Mouse (Mus musculus) embryonic stem cell, embryonic (primary cell): ENCODE results near the gene Ada.
"Not testable (repeated sequence)": the region's sequence is repeated elsewhere in the genome, so short reads cannot be mapped to it uniquely, and the experiment has no call there.

Source experiments
- CTCF ChIA-PET, 4 experiments: fragments of 300-600 bp in 2 of 4; fragments of 350-600 bp in 2 of 4; sonication (Branson Sonifier 250); formaldehyde crosslinking; loops; one replicate each; lab custom pipeline; 2022; ENCODE audit warnings: inconsistent platforms in 2 of 4; lab: Charles Lee
- POLR2A ChIA-PET, 4 experiments: fragments of 300-600 bp in 2 of 4; fragments of 350-600 bp in 2 of 4; sonication (Branson Sonifier 250); formaldehyde crosslinking; loops; one replicate each; lab custom pipeline; 2022; ENCODE audit warnings: antibody characterized with exemption in 4 of 4, inconsistent platforms in 1 of 4; lab: Charles Lee

Gene Ada

DNA sequence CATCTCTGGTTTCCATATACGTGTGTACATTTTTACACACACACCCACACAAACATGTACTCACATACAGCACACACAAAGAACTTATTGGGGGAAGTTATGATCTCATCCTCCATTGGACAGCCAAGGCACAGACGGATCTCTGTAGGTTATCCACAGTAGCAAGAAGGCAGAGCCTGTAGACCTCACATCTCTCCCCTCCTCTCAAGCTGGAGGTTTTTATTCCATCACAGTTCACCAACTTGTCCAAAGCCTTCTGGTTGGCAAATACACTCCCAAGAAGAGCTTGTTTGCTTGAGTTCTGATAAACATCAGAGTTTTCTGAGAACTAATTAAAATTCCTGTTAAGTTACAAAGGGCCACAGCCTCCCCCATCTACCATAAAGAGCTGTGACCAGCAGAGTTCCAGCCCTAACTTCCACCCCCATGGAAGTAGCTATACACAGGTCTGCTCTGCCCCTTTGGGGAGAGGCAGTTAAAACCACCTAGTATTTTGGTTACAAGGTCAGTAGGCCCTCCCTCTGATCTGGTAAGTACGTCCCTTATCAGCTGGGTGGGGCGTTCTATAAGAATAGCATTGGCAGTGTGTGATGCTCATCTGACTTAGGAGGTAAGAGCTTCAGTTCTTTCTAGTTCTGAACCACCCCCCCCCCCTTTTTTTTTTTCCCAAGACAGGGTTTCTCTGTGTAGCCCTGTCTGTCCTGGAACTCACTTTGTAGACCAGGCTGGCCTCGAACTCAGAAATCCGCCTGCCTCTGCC is 58.0 kb downstream of the Ada start:
- CTCF ChIA-PET = interaction anchor here in 3 of 4 experiments (0.6 to 1.0 kb wide), 3 partner anchors 24 to 163 kb away, joined by 3 to 5 read pairs (median 3); no protein-coding TSS in a partner anchor
- POLR2A ChIA-PET = interaction anchor here in 2 of 4 experiments (0.7 to 2.3 kb wide), 4 partner anchors 11 to 82 kb away, joined by 3 to 4 read pairs (median 3); no protein-coding TSS in a partner anchor

DNA sequence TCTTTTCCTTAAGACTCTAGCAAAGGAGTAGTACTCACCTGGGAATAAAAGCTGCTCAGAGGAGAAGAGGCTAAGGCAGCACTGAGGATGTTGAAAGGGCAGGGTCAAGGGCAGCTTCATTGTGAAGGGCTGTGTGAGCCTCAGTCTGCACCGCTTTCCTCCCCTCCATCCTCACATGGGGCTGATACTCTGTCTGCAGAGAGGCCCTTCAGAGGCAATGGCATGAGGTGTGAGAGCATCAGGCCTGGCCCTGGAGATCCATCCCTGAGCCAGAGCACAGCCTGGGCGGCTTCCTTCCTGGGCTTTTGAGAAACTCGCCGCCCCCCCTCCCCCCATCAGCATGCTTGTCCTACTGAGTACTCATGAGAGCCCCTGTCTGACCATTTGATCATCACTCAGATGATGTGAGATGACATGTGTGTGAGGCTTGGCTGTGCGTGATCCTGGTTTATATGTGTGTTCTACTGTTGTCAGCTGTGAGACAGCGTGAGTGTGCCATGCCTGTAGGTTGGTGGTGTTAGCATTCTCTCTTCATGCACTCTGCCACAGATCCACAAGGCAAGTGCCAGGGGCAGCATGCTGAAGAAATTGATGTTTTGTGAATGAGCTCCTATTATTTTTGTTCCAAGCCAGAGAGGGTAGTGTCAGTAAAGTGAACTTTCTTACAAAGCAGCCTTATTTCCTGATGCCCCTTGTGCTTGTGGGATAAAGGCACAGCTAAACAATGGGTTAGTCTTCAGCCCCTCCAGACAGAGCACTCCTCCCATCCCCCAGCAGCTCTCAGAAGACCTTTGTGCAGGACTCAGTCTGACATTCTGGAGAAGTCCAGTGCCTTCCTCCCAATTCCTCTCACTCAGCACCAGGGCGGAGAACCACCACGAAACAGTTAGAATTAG is 59.4 kb downstream of the Ada start:
- POLR2A ChIA-PET = interaction anchor here in 2 of 4 experiments (1.0 to 2.3 kb wide), 4 partner anchors 9 to 156 kb away, joined by 3 to 4 read pairs (median 4); partner anchors contain the start of gene Pkig (in 1 of the 2)
- CTCF ChIA-PET = interaction anchor here in 3 of 4 experiments (0.5 to 1.3 kb wide), 4 partner anchors 97 to 156 kb away, joined by 3 to 4 read pairs (median 3); no protein-coding TSS in a partner anchor

DNA sequence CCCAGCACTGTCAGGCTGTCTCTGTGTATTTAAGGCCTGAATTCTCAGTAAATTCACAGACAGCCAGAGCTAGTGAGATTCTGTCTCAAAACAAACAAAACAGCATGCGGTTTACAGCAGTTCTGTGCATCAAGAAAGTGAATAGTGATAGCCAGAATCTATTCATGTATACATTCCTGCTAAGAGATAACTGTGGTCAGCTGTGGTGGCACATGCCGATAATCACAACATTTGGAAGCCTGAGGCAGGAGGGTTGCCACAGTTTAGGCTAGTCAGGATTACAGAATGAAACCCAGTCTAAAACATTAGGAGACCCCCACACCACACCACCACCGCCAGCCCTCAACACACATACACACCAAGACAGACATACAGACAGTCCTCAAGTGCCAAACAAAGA is 60.3 kb downstream of the Ada start:
- ChIA-PET POLR2A (interaction anchor here in 2 of 4 experiments (0.5 to 1.2 kb wide), 4 partner anchors 10 to 155 kb away, joined by 3 to 4 read pairs (median 4); partner anchors contain the start of gene Pkig (in 1 of the 2)), CTCF (interaction anchor here in 1 of 4 experiments (1.3 kb wide), 1 partner anchor 155 kb away, joined by 4 read pairs; no protein-coding TSS in a partner anchor)

DNA sequence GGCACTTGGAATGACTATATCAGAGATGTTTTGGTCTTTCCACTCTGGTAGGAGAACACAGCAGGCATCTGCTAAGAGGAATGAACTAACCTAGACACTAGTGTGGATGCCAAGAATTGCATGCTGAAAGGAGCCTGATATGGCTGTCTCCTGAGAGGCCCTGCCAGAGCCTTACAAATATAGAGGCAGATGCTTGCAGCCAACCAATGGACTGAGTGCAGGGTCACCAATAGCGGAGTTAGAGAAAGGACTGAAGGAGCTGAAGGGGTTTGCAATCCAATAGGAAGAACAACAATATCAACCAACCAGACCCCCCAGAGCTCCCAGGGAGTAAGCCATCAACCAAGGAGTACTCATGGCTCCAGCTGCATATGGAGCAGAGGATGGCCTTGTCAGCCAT is 61.7 kb downstream of the Ada start:
- POLR2A ChIA-PET = interaction anchor here in 2 of 4 experiments (0.5 to 0.8 kb wide), 3 partner anchors 60 to 766 kb away, joined by 3 to 5 read pairs (median 3); no protein-coding TSS in a partner anchor
- CTCF ChIA-PET = not testable (repeated sequence)

DNA sequence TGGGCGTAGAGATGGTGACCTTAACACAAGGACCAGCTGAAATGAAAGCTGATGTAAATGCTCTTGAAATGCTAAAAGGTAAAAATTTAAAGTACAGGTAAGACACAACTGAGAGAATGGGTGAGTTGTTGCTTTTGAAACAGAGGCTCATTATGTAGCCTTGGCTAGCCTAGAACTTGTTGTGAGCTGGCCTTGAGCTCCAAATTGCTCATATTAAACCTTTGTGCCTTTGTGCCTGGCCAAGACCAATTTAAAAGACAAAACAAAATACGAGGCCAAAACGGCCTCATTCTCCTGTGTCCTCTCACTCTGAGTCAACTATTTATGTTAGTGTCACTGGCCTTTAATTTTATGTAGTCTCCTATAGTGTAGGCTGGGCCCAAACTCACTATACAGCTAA is 63.2 kb downstream of the Ada start:
- CTCF ChIA-PET = interaction anchor here in 1 of 4 experiments (0.6 kb wide), 2 partner anchors 151 to 265 kb away, joined by 3 to 4 read pairs; no protein-coding TSS in a partner anchor

DNA sequence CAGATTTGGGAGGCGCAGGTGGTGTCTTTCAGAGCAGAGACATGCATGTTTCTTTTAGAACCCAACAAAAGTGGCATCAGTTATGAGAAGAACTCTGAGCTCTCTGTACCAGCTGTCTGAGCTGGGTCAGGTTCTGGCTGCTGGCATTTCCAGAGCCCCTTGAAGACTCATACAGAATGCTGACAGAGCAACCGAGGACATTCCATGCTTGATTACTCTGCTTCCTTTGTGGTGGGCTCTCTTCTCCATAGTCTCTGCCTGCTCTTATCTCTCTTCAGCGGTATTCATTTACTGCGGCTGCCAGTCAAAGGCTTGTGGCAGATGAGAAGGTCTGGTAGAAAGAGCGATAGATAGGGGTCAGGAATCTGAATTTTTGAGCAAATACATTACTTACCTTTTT is 63.8 kb downstream of the Ada start:
- CTCF ChIA-PET = no interaction called here
- POLR2A ChIA-PET = interaction anchor here in 2 of 4 experiments (1.1 to 2.1 kb wide), 6 partner anchors 10 to 42 kb away, joined by 4 to 13 read pairs (median 6); partner anchors contain the start of gene Serinc3 (in 1 of the 2)

More for the DNA sequence above, 63.2 kb downstream of the Ada start:
- POLR2A ChIA-PET = interaction anchor here in 2 of 4 experiments (0.6 to 1.2 kb wide), 3 partner anchors 10 to 232 kb away, joined by 3 to 7 read pairs (median 3); no protein-coding TSS in a partner anchor

DNA sequence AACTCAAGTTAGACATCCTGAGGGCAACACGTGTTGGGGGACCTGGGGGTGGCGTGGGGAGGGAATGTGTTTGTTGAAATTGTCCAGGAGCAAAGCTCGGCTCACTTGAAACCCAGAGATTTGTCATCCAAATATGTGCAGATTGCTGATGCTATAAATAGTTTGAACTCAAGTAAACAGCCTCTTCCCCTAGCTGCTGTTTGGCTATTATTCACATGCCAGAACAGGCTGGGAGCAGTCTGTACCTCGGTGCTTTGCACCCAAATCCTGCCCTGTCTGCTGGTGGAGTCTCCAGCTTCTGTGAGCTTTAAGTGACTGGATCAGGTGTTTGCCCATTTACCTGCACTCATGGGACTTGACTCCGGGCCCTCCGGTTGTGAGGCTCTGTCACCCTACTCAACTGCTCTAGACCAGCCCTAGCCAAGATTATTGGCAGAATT is 64.3 kb downstream of the Ada start:
- CTCF ChIA-PET = interaction anchor here in 1 of 4 experiments (0.9 to 1.6 kb wide), 2 partner anchors 99 to 205 kb away, joined by 3 to 7 read pairs; no protein-coding TSS in a partner anchor
- POLR2A ChIA-PET = interaction anchor here in 2 of 4 experiments (0.9 to 2.1 kb wide), 13 partner anchors 9 to 55 kb away, joined by 3 to 13 read pairs (median 4); partner anchors contain the start of gene Serinc3 (in 2 of the 2)

DNA sequence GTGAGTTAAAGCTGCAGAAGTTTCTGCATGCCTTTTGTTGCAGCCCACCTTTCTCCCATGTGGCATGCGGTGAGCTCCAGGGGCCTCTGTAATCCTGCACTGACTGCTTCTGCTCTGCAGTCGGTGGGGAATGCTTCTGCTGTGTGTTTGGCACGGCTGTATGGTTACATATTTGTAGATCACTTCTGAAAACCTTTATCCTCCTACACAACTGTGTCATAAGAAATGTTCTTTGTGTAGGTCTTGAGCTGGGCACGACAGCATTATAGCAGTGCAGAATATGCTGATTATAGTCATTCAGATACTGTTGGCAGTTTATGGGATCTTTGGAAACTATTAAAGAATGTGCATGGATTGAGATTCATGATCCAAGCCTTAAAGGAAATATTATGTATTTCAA is 64.8 kb downstream of the Ada start:
- ChIA-PET CTCF (interaction anchor here in 1 of 4 experiments (0.9 to 1.6 kb wide), 2 partner anchors 99 to 204 kb away, joined by 3 to 7 read pairs; no protein-coding TSS in a partner anchor), POLR2A (interaction anchor here in 2 of 4 experiments (0.6 to 2.1 kb wide), 15 partner anchors 9 to 57 kb away, joined by 3 to 13 read pairs (median 4); partner anchors contain the start of gene Serinc3 (in 2 of the 2))

DNA sequence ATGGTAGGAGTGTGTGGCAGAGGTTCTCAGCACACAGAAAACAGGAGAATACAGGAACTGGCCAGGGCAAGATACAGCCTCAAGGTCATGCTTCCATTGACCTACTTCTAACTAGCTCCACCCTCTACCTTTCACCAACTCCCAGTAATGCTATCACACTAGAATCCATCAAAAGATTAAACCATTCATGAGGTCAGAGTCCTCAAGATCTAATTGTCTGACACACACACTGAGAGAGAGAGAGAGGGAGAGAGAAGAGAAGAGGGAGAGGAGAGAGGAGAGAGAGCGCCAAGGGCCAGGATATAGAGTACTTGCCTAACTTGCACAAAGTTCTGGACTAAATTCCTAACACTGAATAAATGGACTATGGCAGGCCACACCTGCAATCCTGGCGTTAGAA is 67.7 kb downstream of the Ada start:
- ChIA-PET POLR2A (interaction anchor here in 3 of 4 experiments (0.6 to 2.1 kb wide), 5 partner anchors 8 to 836 kb away, joined by 3 to 10 read pairs (median 4); partner anchors contain the start of gene Serinc3 (in 1 of the 3)), CTCF (interaction anchor here in 1 of 4 experiments (0.6 kb wide), 3 partner anchors 41 to 265 kb away, joined by 3 to 4 read pairs (median 3); no protein-coding TSS in a partner anchor)

DNA sequence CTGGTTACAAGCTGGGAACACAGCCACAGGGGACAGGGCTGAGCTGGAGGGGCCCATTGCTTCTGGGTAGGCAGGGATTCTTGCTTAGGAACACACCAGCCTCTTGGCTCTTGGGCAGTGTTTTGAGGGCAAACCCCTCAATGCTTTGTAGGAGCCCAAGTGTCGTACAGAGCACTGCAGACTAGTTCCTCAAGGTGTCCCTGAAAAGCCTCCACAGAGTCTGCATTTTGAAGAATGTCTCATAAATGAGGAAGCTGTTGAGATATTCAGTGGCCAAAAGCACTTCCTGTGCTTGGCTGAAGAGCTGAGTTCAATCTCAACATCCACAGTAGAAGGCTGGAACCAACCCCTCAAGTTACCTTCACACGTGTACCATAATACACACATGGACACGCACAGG is 73.3 kb downstream of the Ada start:
- CTCF ChIA-PET = interaction anchor here in 1 of 4 experiments (0.6 to 0.9 kb wide), 2 partner anchors 19 to 1101 kb away, joined by 3 to 4 read pairs; no protein-coding TSS in a partner anchor

More for the DNA sequence above, 73.3 kb downstream of the Ada start:
- POLR2A ChIA-PET = interaction anchor here in 3 of 4 experiments (0.6 to 1.4 kb wide), 8 partner anchors 8 to 48 kb away, joined by 3 to 7 read pairs (median 3); partner anchors contain the start of gene Serinc3 (in 1 of the 3)
